In genomic region chr4:53713704-53714050, GRCm38 (mm10) we compare ENCODE assay signal across 8 mouse cellular contexts. TPM values are rescaled to one million over a fixed set of nuclear protein-coding genes. Genes with fewer than 3 reads are reported as not detected.
DNase-seq lines count a peak whose midpoint lies in the region; ATAC-seq and TF ChIP-seq lines count a peak whose summit lies in the region.

Gene Fktn, plus strand, starts transcription at chr4:53713998.

- H3K36me3 ChIP-seq in heart, embryonic 12.5 days: no peaks in the 10 kb centered on the region
- no peaks in the 10 kb centered on the region; the same call in 1 of the 2 replicates for H3K36me3 ChIP-seq in midbrain, postnatal 0 days (ENCODE audit: insufficient read depth, low read length)

- peaks cover 16% of the 10 kb centered on the region for H3K4me1 ChIP-seq in heart, embryonic 12.5 days (replicated peaks)
- H3K4me1 ChIP-seq in midbrain, postnatal 0 days (ENCODE audit: insufficient read depth, low read length): peaks cover 2% of the 10 kb centered on the region; the same call in 1 of the 2 replicates

- intact Hi-C loops in left cerebral cortex, adult 2 months (cut with DNase I): loop anchor here (2.0 kb wide), 1 partner anchor 83 kb away; the partner anchor contains the start of gene Fsd1l

- 12% methylated on average over 7 of the region's 7 CpGs for whole genome bisulfite sequencing in heart, embryonic 12.5 days
- WGBS in midbrain, postnatal 0 days: 6% methylated on average over 7 of the region's 7 CpGs

- H3K27ac ChIP-seq in heart, embryonic 12.5 days (ENCODE audit: poor library complexity, severe bottlenecking): peak within 1 kb of the TSS; percentile 71
- peak within 1 kb of the TSS; percentile 95 for H3K27ac ChIP-seq in left cerebral cortex, adult 2 months
- H3K27ac ChIP-seq in midbrain, postnatal 0 days (ENCODE audit: low read depth, low read length): peak within 1 kb of the TSS; percentile 92

- H3K4me2 ChIP-seq in heart, embryonic 12.5 days: peak within 1 kb of the TSS; percentile 82
- H3K4me2 ChIP-seq in midbrain, postnatal 0 days (ENCODE audit: low read depth, low read length, poor library complexity, severe bottlenecking): peak within 1 kb of the TSS; percentile 76

- peak within 1 kb of the TSS; percentile 82 for H3K4me3 ChIP-seq in heart, embryonic 12.5 days
- peak within 1 kb of the TSS; percentile 92 for H3K4me3 ChIP-seq in left cerebral cortex, adult 2 months
- peak within 1 kb of the TSS; percentile 83 for H3K4me3 ChIP-seq in midbrain, postnatal 0 days (ENCODE audit: low read depth, low read length)

- no peak for DNase-seq in heart, adult 18-20 months
- DNase-seq in heart, adult 9 months (ENCODE audit: low spot score in 2 of 2): no peak
- DNase-seq in adrenal gland, adult 8-10 months: no peak
- DNase-seq in left cerebral cortex, adult 2 months (ENCODE audit: extremely low spot score in 1 of 2, low spot score in 2 of 2): no peak
- no peak for DNase-seq in midbrain, postnatal 0 days (ENCODE audit: low spot score)
- DNase-seq in cerebellum, adult 9-10 months: no peak
- DNase-seq in gastrocnemius, postnatal 25 days: no peak

- H3K9me3 ChIP-seq in heart, embryonic 12.5 days (replicated peaks): no peaks in the 10 kb centered on the region
- H3K9me3 ChIP-seq in midbrain, postnatal 0 days (ENCODE audit: low read length): no peaks in the 10 kb centered on the region

- no peaks in the 10 kb centered on the region for H3K27me3 ChIP-seq in heart, embryonic 12.5 days (replicated peaks)
- H3K27me3 ChIP-seq in midbrain, postnatal 0 days (ENCODE audit: insufficient read depth, low read length): no peaks in the 10 kb centered on the region

- ATAC-seq in heart, embryonic 12.5 days (ENCODE audit: insufficient number of reproducible peaks, low FRiP score): peak; percentile 68; the same call in 1 of the 2 replicates
- peak; percentile 78 for ATAC-seq in midbrain, postnatal 0 days (ENCODE audit: low FRiP score)

- peak within 1 kb of the TSS; percentile 79 for H3K9ac ChIP-seq in heart, embryonic 12.5 days
- H3K9ac ChIP-seq in midbrain, postnatal 0 days (replicated peaks; ENCODE audit: low read length, poor library complexity, severe bottlenecking): peak within 1 kb of the TSS; percentile 91

- TF ChIP-seq CTCF in left cerebral cortex, adult 2 months (IDR thresholded peaks at IDR 0.05): no peak
- no peak for TF ChIP-seq CTCF in midbrain, postnatal 0 days (IDR thresholded peaks at IDR 0.05)

RNA-seq across cellular contexts. Expression of gene Fktn, which starts in this region (rescaled TPM):
- 10 to 100 TPM; 20.1 to 22.1 TPM for total RNA-seq in heart, adult 18-20 months (2021)
- total RNA-seq in adrenal gland, adult 8-10 months (2022): 10 to 100 TPM; 15.6 to 19.6 (median 17.4) TPM
- polyA plus RNA-seq in heart, embryonic 12.5 days (2016; fragmentation: Nextera tagmentation; extraction: Ambion mirVana): 20.8 TPM in 2 replicates
- 10 to 100 TPM; 27.4 to 28.2 TPM for total RNA-seq in left cerebral cortex, adult 2 months (2021)
- total RNA-seq in midbrain, postnatal 0 days (2014; rRNA removed): 16.6 and 19.0 TPM in 2 replicates
- polyA plus RNA-seq in midbrain, postnatal 0 days (2015; fragmentation: Nextera tagmentation; extraction: Ambion mirVana): 14.5 and 18.8 TPM in 2 replicates
- total RNA-seq in gastrocnemius, postnatal 25 days (2021): 1 to 10 TPM; 7.2 to 7.4 TPM
